Mouse (Mus musculus) fibroblast of lung, adult 2 months (primary cell): ENCODE results near the gene Serpine1.

Source experiments
- DNase-seq: peaks from one replicate; pipeline ENCODE4 v3.0.0-alpha.2; 2011; ENCODE audit warnings: low read depth

The Serpine1 gene

DNA sequence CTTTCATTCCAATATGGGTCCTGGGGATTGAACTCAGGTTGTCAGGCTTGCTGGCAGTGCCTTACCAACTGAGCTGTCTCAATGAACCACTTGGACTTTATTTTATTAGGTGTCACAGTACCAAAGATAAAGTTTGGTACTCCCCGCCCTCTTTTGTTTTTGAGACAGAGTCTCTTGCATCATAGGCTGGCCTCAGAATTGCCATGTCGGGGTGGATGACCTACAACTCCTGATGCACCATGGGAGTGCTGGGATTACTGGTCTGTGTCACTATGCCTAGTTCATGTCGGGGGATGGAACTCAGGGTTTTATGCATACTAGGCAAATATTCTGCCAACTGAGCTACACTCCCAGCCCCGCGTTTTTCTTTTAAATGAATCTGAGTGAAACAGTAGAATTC lies 17.2 kb downstream of the Serpine1 start:
- DNase-seq, result no peak

GRCm38 (mm10) chr5:137054299-137054698 lies 17.8 kb downstream of the Serpine1 start:
- no peak for DNase-seq

DNA sequence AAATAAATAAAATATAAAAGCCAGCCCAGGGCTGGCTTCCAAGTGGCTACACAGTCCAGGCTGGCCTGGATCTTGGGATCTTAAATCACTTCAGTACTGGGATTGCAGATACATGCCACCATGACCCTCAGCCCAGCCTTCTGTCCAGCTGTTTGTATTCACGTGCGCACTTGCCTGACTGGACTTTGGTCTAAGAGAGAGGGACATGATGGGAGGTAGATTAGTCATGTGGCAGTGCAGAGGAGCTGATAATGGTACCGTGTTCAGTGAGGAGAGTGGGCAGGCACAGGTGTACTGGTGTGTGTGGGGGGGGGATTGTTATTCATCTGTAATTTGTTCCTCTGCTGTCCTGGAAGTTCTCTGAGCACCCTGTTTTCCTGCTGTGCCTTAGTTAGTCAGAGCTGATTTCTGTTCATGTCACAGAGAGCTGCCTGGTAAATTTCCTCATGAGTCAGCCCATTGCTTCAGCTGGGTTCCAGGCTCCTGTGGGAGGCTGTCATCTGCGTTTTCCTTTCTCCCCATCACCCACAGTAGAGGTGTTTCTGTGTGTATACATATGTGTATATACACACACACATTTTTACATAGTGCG lies 20.1 kb downstream of the Serpine1 start:
- no peak for DNase-seq

- no peak for DNase-seq
Measured at GRCm38 (mm10) chr5:137051125-137051524, 20.9 kb downstream of the Serpine1 start.

DNA sequence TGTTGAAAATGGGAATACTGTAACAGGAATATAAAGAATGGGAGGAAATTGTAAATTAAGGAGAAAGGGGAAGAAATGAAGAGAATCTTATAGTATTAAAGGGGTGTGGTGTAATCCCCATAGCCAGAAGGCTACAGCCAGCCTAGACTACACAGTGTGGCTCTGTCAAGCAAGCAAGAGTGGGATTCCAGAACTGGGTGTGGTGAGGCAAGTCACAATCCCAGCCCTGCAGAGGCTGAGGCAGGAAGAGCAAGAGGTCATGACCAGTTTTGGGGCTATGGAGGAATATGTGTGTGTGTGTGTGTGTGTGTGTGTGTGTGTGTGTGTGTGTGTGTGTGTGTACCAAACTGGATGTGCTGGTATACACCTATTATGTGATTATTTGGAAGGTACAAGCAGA lies 25.1 kb downstream of the Serpine1 start:
- DNase-seq, result no peak

- no peak for DNase-seq
Measured at GRCm38 (mm10) chr5:137046324-137046718, 25.7 kb downstream of the Serpine1 start.

GRCm38 (mm10) chr5:137045402-137046323 lies 26.4 kb downstream of the Serpine1 start, which contains the start of gene Ap1s1:
Ap1s1 (minus strand) TSS chr5:137046135.
- DNase-seq, result peak; percentile 87

GRCm38 (mm10) chr5:137043997-137044396 lies 28.1 kb downstream of the Serpine1 start:
- DNase-seq, result no peak

DNA sequence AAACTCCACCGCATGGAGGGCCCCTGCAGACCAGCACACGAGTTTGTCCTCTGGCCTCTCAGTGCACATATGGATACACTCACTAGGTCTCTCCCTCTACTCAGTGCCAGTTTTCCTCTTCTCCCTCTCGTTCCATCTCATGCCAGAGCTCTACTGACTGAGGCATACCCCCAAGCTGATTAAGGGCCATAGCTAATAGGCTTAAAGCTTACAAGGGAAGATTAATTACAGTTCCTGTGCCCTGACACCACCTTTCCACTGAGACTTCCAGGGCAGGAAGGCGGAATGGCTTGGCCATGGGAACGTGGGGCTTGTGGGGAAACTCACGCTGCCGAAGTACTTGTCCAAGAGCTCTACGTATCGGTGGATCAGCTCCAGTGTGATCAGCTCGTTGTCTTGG lies 30.6 kb downstream of the Serpine1 start:
- no peak for DNase-seq

DNA sequence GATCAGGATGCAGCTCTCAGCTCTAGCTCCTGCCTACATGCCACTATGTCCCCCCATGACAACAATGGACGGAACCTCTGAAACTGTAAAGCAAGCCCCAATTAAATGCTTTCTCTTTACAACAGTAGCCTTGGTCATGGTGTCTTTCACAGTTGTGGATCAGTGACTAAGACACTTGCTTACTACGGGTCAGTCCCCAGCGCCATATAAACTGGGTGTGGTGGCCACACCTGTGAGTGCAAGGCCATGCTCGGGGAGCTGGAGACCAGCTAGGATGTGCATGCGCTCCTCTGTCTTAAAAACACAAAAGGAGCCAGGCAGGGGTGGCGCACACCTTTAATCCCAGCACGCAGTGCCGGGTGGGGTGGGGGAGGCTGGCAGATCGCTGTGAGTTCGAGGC lies 32.6 kb downstream of the Serpine1 start:
- no peak for DNase-seq

GRCm38 (mm10) chr5:137036211-137036610 lies 35.9 kb downstream of the Serpine1 start:
- no peak for DNase-seq

DNA sequence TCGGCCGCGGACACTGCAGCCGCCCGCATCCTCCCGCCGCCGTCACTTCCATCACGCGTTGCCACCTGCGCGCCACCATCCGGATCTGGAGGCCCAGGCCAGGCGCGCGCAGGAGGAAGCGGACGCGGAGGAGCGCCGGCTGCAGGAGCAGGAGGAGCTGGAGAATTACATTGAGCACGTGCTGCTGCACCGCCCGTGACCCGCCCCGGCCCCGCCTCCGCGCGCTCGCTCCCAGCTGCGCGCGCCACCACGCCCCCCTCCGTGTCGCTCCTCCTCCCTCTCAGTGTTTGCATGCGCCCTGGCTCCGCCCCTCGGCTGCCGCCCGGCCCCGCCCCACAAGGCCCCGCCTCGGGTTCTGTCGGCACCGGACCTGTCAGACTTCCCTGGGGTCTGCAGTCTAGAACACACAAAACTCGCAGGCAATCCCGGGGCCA lies 39.4 kb downstream of the Serpine1 start:
- DNase-seq, result peak; percentile 73

GRCm38 (mm10) chr5:137032033-137032421 lies 40.0 kb downstream of the Serpine1 start:
- no peak for DNase-seq

DNA sequence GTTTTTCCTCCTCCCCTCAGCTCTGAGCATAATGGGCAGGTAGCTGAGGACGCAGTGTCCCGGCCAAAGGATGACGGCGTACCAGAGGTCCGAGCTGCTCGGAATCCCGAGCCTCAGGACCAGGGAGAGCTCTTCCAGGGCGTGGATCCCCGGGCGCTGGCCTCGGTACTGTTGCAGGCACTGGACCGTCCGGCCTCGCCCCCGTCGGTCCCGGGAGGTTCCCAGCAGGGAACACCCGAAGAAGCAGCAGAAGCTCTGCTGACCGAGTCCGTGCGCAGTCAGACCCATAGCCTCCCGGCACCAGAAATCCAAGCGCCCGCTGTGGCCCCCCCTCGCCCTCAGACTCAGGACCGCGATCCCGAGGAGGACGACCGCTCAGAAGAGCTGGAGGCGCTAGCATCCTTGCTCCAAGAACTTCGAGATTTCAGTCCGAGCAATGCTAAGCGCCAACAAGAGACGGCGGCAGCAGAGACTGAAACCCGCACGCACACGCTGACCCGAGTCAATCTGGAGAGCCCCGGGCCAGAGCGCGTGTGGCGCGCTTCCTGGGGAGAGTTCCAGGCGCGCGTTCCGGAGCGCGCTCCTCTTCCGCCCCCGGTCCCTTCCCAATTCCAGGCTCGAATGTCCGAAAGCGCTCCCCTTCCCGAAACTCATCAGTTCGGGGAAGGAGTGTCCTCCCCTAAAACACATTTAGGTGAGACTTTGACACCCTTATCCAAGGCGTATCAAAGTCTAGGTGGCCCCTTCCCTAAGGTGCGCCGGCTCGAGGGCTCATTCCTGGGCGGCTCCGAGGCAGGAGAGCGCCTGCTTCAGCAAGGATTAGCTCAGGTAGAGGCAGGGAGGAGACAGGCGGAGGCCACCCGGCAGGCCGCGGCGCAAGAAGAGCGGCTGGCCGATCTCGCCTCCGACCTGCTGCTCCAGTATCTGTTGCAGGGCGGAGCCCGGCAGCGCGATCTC lies 40.7 kb downstream of the Serpine1 start:
- DNase-seq, result no peak

GRCm38 (mm10) chr5:137030416-137030810 lies 41.7 kb downstream of the Serpine1 start:
- DNase-seq, result no peak

- peak; percentile 66 for DNase-seq
Measured at GRCm38 (mm10) chr5:137029643-137030415, 42.2 kb downstream of the Serpine1 start.

DNA sequence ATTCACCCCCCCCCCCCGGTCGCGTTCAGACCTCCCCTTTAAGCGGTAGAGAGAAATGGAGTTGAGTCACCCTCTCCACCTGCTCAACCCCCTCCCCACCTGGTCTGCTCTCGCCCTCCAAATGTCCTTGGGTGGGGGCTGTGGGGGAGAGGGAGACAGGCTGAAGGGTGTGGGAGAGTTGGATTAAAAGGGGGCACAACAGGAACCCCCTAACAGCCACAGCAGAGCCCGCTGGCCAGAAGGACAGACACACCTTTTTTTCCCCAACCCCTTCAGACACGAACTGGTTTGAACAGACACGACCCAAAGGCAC lies 42.8 kb downstream of the Serpine1 start:
- no peak for DNase-seq

DNA sequence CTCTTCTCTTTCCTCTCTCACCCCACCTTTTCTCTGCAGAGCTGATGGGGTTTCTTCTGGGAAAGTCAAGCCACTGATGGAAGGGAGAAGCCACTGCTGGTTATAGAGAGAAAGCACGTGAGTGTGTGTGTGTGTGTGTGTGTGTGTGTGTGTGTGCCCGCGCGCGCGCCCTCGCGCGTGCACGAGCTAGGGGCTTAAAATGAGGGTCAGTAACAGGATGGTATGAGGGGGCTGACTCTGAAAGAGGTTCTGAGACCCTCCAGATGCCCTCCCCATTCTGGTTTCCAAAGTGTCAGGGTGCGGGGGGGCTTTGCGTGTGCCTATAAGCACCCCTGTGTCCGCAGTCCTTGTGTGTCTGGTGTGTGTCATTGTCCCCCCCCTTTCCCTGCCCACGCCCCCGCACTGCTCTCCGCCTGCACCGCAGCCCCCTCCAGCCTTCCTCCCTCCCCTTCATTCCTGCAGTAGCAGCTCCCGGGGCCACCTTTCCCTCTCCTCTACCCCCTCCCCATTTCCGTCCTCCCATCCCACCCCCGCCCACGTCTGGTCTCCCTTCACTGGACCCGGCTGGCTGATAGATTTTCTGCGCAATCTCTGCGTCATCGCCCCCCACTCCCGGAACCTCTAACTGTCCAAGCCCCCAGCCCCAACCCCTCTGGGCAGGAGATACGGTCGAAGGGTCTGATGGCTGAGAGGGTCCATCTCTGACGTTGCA lies 43.4 kb downstream of the Serpine1 start:
- DNase-seq, result no peak

DNA sequence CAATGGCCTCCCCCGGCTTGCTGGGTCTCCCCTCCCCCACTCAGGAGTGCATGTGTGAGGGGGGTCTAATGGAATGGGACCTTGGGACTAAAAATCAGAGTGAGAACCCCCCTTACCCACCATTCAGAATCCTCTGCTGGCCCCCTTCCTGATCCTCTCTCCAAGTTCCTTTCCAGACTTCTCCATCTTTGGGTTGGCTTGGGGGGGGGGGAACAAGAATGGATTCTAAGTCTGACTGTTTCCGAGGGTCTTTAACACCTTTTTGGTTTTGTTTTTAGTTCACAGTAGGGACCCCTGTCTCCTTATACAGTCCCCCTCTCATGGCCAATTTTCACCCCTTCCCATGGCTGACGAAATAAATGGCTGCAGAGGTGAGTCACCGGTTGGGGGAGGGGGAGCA lies 46.0 kb downstream of the Serpine1 start, which contains the start of gene Vgf:
Vgf (plus strand) TSS at position 301 of the 400 bp plus-strand sequence.
- DNase-seq, result no peak

DNA sequence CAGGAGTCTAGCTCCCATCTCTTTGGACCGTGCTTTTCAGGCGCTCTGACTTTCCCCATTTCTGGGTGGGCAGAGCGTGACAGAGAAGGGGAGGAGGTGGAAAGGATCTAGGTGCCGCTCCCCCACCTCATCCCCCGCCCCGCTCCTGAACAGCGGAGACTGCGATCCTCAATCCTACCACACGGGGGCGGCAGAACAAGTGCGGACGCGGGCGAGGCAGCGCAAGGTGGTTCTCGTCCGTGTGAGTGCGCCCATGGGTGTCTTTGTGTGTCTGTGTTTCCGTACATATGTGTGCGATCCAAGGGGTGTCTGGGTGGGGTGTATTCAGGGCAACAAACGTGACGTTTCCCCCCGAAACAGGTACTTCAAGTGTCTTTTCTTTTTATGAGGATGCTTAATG lies 46.9 kb downstream of the Serpine1 start:
- DNase-seq, result no peak

- DNase-seq, result no peak
Measured at GRCm38 (mm10) chr5:137024318-137024717, 47.8 kb downstream of the Serpine1 start.
